Mouse (Mus musculus) olfactory bulb, adult 2 months (tissue): ENCODE results near the gene Arap1. TPM values are rescaled to one million over a fixed set of nuclear protein-coding genes. Genes with fewer than 3 reads are reported as not detected.

ENCODE experiments used
- H3K27ac ChIP-seq: fragments of 200-500 bp; 2 replicates; pipeline ENCODE4 v1.5.1; 2012; ENCODE audit warnings: low read depth, low read length; ENCODE audit not compliant: insufficient read depth
- H3K4me1 ChIP-seq: fragments of 200-500 bp; 2 replicates; pipeline ENCODE4 v1.6.1; 2012; ENCODE audit warnings: low read length; ENCODE audit not compliant: control insufficient read depth, insufficient read depth
- H3K4me3 ChIP-seq: fragments of 200-500 bp; 2 replicates; pipeline ENCODE4 v1.5.1; 2012; ENCODE audit warnings: mild to moderate bottlenecking, low read depth, low read length, moderate library complexity; ENCODE audit not compliant: insufficient read depth
- CTCF ChIP-seq: fragments of 200-500 bp; IDR thresholded peaks from 2 replicates; pipeline ENCODE4 v1.5.1; 2012; ENCODE audit warnings: low read depth, mild to moderate bottlenecking, low read length, moderate library complexity; ENCODE audit not compliant: insufficient read depth
- POLR2A ChIP-seq: fragments of 200-500 bp; IDR thresholded peaks from 2 replicates; pipeline ENCODE4 v1.6.1; 2012; ENCODE audit warnings: mild to moderate bottlenecking, low read depth, low read length, moderate library complexity; ENCODE audit not compliant: insufficient read depth
- WGBS: fragments of 180-500 bp; shearing (Covaris S2); methylation state at CpG from one replicate; pipeline ENCODE4 v1.1.7; 2018; 5-methylcytosine and 5-hydroxymethylcytosine counted together
- polyA plus RNA-seq: library from polyadenylated mRNA; stranded (reverse); fragments of >200 nt; gene quantifications from 2 replicates; pipeline ENCODE4 v1.2.4, GENCODE M21; 2012; ENCODE audit warnings: low replicate concordance; ENCODE audit not compliant: missing spikeins, insufficient read depth, insufficient read length

Arap1 gene
- polyA plus RNA-seq, 1 experiment: not detected

DNA sequence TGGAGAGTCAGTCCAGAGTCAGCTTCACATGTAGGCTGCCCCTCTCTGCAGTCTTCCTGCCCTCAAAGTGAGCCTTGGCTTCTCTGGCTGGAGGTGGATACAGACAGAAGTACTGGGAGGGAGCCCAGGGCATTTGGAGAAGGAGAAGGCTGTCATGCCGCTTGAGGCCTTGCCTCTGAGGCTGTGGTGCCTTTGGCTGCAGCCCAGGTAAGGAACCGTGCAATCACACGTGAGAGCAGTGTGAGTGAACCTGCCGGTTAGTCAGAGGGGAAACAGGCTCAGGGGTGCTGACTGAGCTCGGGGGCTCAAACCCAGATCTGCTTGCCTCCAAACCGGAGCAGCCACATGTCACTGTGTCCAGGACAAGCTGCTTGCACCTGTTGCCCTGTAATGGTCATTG lies 33.6 kb downstream of the Arap1 start:
- TF ChIP-seq POLR2A: no peak
- no peak for TF ChIP-seq CTCF
- Histone ChIP-seq H3K27ac (no peak overlapping the region), H3K4me1 (peaks cover 11% of the 10 kb centered on the region), H3K4me3 (no peak overlapping the region)
- 86% methylated on average over 6 of the region's 6 CpGs for WGBS

DNA sequence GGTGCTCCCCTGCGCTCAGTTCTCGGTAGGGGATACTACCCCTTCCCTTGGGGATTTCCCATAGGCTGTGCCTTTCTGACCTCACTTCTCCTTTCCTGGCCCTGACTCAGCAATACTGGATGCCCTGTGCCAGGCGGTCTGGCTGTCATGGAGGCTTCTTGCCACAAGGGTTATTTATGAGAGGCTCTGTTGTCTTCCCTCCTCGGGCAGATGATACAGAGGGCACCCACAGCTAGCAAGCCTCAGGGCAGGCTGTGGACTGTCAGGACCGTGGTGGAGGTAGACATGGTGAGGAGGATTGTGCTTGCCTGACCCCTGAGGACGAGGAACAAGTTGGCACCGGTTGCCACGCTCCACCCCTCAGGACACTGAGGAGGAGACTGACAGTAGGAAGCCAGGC lies 34.5 kb downstream of the Arap1 start:
- 65% methylated on average over 8 of the region's 8 CpGs for WGBS
- no peak overlapping the region for H3K4me3 ChIP-seq
- no peak overlapping the region for H3K27ac ChIP-seq
- peaks cover 11% of the 10 kb centered on the region for H3K4me1 ChIP-seq
- TF ChIP-seq POLR2A: no peak

- H3K4me3 ChIP-seq: no peak overlapping the region
- TF ChIP-seq CTCF (no peak), POLR2A (no peak)
- peaks cover 9% of the 10 kb centered on the region for H3K4me1 ChIP-seq
- 85% methylated on average over 3 of the region's 3 CpGs for WGBS
- no peak overlapping the region for H3K27ac ChIP-seq
Measured at GRCm38 (mm10) chr7:101383756-101384155, 35.9 kb downstream of the Arap1 start.

GRCm38 (mm10) chr7:101384931-101385330 lies 37.1 kb downstream of the Arap1 start:
- Histone ChIP-seq H3K4me3 (no peak overlapping the region), H3K4me1 (peaks cover 9% of the 10 kb centered on the region), H3K27ac (no peak overlapping the region)
- no peak for TF ChIP-seq POLR2A
- TF ChIP-seq CTCF: no peak
- 76% methylated on average over 10 of the region's 10 CpGs for WGBS

GRCm38 (mm10) chr7:101385331-101385733 lies 37.5 kb downstream of the Arap1 start:
- TF ChIP-seq CTCF (no peak), POLR2A (no peak)
- no peak overlapping the region for H3K4me3 ChIP-seq
- 69% methylated on average over 6 of the region's 6 CpGs for WGBS

GRCm38 (mm10) chr7:101385866-101386452 lies 38.1 kb downstream of the Arap1 start:
- 68% methylated on average over 10 of the region's 10 CpGs for WGBS
- H3K27ac ChIP-seq: no peak overlapping the region
- TF ChIP-seq POLR2A (no peak), CTCF (no peak)
- H3K4me3 ChIP-seq: no peak overlapping the region
- peaks cover 9% of the 10 kb centered on the region for H3K4me1 ChIP-seq

More at GRCm38 (mm10) chr7:101385331-101385733, 37.5 kb downstream of the Arap1 start:
- H3K4me1 ChIP-seq: peaks cover 9% of the 10 kb centered on the region
- no peak overlapping the region for H3K27ac ChIP-seq

DNA sequence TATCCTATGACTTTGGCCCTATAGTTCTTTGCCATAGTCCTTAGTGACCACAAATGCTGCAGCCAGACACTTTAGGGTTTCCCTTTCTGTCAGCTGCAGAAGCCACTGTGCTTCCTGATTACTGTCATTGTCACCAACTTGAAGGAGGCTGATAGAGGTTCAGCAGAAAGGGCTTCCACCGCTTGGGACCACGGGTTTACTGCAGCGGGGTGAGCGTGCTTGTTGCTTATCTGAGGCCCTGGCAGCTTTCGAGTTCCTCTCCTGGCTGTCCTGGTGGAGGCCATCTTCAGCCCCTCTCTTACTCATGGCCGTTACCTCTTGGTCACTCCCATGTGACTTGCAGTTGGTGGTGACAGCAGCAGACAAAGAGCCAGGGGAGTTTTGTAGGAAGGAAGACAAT lies 41.4 kb downstream of the Arap1 start:
- Histone ChIP-seq H3K27ac (no peak overlapping the region), H3K4me1 (peaks cover 24% of the 10 kb centered on the region), H3K4me3 (no peak overlapping the region)
- 98% methylated on average over 6 of the region's 6 CpGs for WGBS
- no peak for TF ChIP-seq CTCF
- no peak for TF ChIP-seq POLR2A

- H3K27ac ChIP-seq: no peak overlapping the region
- no peak for TF ChIP-seq POLR2A
- TF ChIP-seq CTCF: no peak
- no peak overlapping the region for H3K4me3 ChIP-seq
- 62% methylated on average over 4 of the region's 4 CpGs for WGBS
- H3K4me1 ChIP-seq: peaks cover 26% of the 10 kb centered on the region
Measured at GRCm38 (mm10) chr7:101391909-101392479, 44.1 kb downstream of the Arap1 start.

DNA sequence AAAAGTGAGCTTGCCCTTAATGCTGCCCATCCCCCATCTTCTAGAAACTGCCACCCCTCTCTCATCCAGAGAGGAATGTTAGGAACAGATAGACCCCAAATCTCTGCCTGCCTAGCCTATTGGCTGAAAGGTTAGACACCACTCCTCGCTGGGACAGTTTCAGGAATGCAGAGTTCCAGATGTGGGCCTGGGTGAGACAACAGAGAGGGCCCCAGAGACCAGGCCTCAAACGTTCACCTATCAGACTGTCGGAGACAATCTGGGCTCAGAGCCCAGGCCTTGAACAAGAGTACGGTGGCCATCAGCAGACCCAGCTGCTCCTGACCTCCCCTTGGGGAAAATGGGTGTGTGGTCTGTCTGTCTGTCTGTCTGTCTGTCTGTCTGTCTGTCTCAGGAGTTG lies 45.1 kb downstream of the Arap1 start:
- Histone ChIP-seq H3K27ac (no peak overlapping the region), H3K4me1 (peaks cover 26% of the 10 kb centered on the region), H3K4me3 (no peak overlapping the region)
- 76% methylated on average over 4 of the region's 4 CpGs for WGBS
- TF ChIP-seq CTCF (no peak), POLR2A (no peak)

DNA sequence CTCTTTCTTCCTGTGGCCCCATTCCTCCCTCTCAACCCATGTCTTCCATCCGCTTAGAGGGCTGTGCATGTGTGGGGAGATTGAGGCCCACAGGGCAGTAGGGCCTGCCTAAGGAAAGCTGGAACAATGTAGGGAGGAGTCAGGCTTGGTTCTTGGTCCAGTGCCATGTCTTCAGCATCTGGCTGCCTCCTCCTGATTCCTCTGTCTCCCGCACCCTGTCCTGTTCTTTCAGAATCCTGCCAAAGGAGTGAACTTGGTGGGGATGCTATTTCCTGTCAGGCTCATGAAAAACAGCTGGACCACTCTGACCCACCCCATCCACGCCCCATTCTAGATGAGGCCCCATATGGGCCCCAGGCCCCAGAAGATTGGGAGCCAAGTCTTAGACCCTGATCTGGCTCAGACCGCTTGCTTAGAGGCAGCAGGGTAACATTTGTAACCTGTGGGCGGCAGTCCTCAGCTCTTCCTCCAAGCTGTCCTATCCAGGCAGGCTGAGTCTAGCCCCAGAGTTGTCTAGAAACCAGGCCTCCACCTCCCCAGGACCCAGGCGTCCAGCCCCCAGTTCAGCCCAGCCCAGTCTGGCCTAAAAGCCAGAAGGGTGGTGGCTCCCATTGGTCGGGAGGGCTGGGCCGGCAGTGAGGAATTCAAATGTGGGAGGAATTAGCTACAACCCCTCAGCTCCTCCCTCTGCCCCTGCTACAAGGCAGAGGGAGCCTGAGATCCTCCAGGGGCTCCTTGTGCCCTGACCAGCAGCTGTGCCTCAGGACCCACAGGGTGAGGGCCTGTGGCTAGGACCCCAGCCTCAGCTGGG lies 46.0 kb downstream of the Arap1 start:
- no peak for TF ChIP-seq CTCF
- no peak for TF ChIP-seq POLR2A
- peaks cover 26% of the 10 kb centered on the region for H3K4me1 ChIP-seq
- no peak overlapping the region for H3K27ac ChIP-seq
- 59% methylated on average over 8 of the region's 8 CpGs for WGBS
- H3K4me3 ChIP-seq: no peak overlapping the region
